Mouse (Mus musculus) embryonic facial prominence, embryonic 15.5 days (tissue): ENCODE results near the gene Pi4kb. TPM values are rescaled to one million over a fixed set of nuclear protein-coding genes. Genes with fewer than 3 reads are reported as not detected.
"Not testable (repeated sequence)": the region's sequence is repeated elsewhere in the genome, so short reads cannot be mapped to it uniquely, and the experiment has no call there.

Experiments
- ATAC-seq: fragments of 200-750 bp; cut with Nextera tagmentation; 2 replicates; pipeline ENCODE4 v1.8.0; 2017; ENCODE audit warnings: low read depth, moderate TSS enrichment; ENCODE audit not compliant: insufficient number of reproducible peaks, low FRiP score, low TSS enrichment
- H3K27ac ChIP-seq: fragments of 300-500 bp; sonication (generic); replicated peaks from 2 replicates; pipeline ENCODE4 v1.5.1; 2015; ENCODE audit warnings: mild to moderate bottlenecking, inconsistent platforms
- H3K27me3 ChIP-seq: fragments of 300-500 bp; sonication (generic); 2 replicates; pipeline ENCODE4 v1.6.1; 2015; ENCODE audit warnings: inconsistent platforms
- H3K36me3 ChIP-seq: fragments of 300-500 bp; sonication (generic); 2 replicates; pipeline ENCODE4 v1.6.1; 2015; ENCODE audit warnings: mild to moderate bottlenecking, inconsistent platforms
- H3K4me1 ChIP-seq: fragments of 300-500 bp; sonication (generic); 2 replicates; pipeline ENCODE4 v1.6.1; 2015; ENCODE audit warnings: inconsistent platforms
- H3K4me2 ChIP-seq: fragments of 300-500 bp; sonication (generic); replicated peaks from 2 replicates; pipeline ENCODE4 v1.6.1; 2015; ENCODE audit warnings: mild to moderate bottlenecking, inconsistent platforms
- H3K4me3 ChIP-seq: fragments of 300-500 bp; sonication (generic); replicated peaks from 2 replicates; pipeline ENCODE4 v1.5.1; 2015; ENCODE audit warnings: mild to moderate bottlenecking, inconsistent platforms
- H3K9ac ChIP-seq: fragments of 300-500 bp; sonication (generic); 2 replicates; pipeline ENCODE4 v1.6.1; 2015; ENCODE audit warnings: inconsistent platforms
- H3K9me3 ChIP-seq: fragments of 300-500 bp; sonication (generic); replicated peaks from 2 replicates; pipeline ENCODE4 v1.6.1; 2016; ENCODE audit warnings: inconsistent platforms
- WGBS: fragments of 180-500 bp; shearing (Covaris S2); methylation state at CpG from one replicate; pipeline ENCODE4 v1.1.7; 2015; 5-methylcytosine and 5-hydroxymethylcytosine counted together
- polyA plus RNA-seq: library from polyadenylated mRNA; unstranded; fragments of >200 nt; fragmentation: Nextera tagmentation; extraction: Ambion mirVana; gene quantifications from 2 replicates; pipeline ENCODE4 v1.2.1, GENCODE M21; 2015

The Pi4kb gene
- polyA plus RNA-seq, 1 experiment from 2014 or later: 29.0 TPM

GRCm38 (mm10) chr3:95018741-95019140 lies 44.2 kb downstream of the Pi4kb start:
- Histone ChIP-seq H3K4me3 (no peak overlapping the region), H3K9ac (no peak overlapping the region), H3K4me2 (no peak overlapping the region), H3K36me3 (no peaks in the 10 kb centered on the region), H3K27ac (no peak overlapping the region), H3K27me3 (no peaks in the 10 kb centered on the region), H3K9me3 (no peaks in the 10 kb centered on the region), H3K4me1 (peaks cover 15% of the 10 kb centered on the region)
- WGBS: 79% methylated on average over 2 of the region's 2 CpGs
- ATAC-seq: no peak

DNA sequence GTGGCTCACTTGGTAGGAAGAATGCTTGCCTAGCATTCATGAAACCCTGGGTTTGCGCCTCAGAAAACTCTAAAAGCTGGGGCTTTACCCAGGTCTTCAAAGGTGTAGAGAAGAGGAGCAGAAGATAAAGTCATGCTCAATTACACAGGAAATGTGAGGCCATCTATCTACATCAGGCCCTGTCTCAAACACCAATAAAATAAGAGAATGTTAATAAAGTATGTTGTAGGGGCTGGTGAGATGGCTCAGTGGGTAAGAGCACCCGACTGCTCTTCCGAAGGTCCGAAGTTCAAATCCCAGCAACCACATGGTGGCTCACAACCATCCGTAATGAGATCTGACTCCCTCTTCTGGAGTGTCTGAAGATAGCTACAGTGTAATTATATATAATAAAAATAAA lies 46.4 kb downstream of the Pi4kb start:
- H3K36me3 ChIP-seq, H3K9ac ChIP-seq, H3K4me2 ChIP-seq, H3K4me3 ChIP-seq, H3K9me3 ChIP-seq, H3K27me3 ChIP-seq, H3K4me1 ChIP-seq, ATAC-seq, H3K27ac ChIP-seq: not testable (repeated sequence)
- 93% methylated on average over 5 of the region's 5 CpGs for WGBS

- H3K27ac ChIP-seq: no peak overlapping the region
- no peak overlapping the region for H3K4me2 ChIP-seq
- ATAC-seq: 0 out of 2 replicates have a peak, but pooled peaks have one; percentile 16
These were observed 50.0 kb downstream of the Pi4kb start for GRCm38 (mm10) chr3:95024551-95024950.

GRCm38 (mm10) chr3:95025202-95025601 lies 50.7 kb downstream of the Pi4kb start:
- H3K9ac ChIP-seq: no peak overlapping the region
- H3K27me3 ChIP-seq: no peaks in the 10 kb centered on the region
- H3K36me3 ChIP-seq: 0 out of 2 replicates have a peak, but pooled peaks cover 2% of the 10 kb centered on the region
- H3K27ac ChIP-seq: no peak overlapping the region
- no peak overlapping the region for H3K4me3 ChIP-seq
- no peaks in the 10 kb centered on the region for H3K9me3 ChIP-seq
- WGBS: 56% methylated on average over 5 of the region's 5 CpGs
- ATAC-seq: no peak
- H3K4me2 ChIP-seq: no peak overlapping the region
- H3K4me1 ChIP-seq: peaks cover 9% of the 10 kb centered on the region; the same call in 1 of the 2 replicates

More at GRCm38 (mm10) chr3:95024551-95024950, 50.0 kb downstream of the Pi4kb start:
- Histone ChIP-seq H3K9me3 (no peaks in the 10 kb centered on the region), H3K4me3 (no peak overlapping the region), H3K36me3 (no peaks in the 10 kb centered on the region), H3K4me1 (peaks cover 9% of the 10 kb centered on the region; the same call in 1 of the 2 replicates), H3K9ac (no peak overlapping the region), H3K27me3 (no peaks in the 10 kb centered on the region)
- 25% methylated on average over 11 of the region's 11 CpGs for WGBS

DNA sequence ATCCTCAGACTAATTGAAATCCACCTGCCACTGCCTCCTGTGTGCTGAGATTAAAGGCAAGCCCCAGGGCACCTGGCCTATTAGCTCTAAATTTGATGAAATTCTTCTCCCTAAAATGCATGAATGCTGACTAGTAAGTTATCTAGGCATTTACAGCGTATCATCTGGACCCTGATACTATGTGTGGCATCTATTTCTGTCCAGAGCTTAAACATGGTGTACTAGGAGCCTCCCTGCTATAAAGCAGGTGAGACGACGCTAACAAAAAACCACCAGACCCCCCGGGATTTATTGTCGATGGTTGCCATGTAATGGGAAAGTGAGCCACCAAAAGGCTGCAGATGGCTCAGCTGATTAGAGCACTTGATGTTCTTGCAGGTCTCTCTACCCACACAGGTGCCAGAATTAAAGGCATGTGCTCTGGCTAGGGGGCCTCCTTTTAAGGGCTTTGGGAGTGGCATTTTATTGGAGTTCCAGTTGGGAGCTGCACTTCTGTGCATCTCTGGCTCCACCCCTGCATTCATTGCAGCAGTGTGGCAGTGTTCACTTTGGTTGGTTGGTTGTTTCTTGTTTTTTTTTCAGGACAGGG lies 52.6 kb downstream of the Pi4kb start:
- 49% methylated on average over 5 of the region's 5 CpGs for WGBS
- Histone ChIP-seq H3K9me3 (no peaks in the 10 kb centered on the region), H3K27me3 (no peaks in the 10 kb centered on the region), H3K27ac (no peak overlapping the region), H3K9ac (no peak overlapping the region), H3K4me2 (no peak overlapping the region), H3K4me1 (peaks cover 9% of the 10 kb centered on the region; the same call in 1 of the 2 replicates), H3K4me3 (no peak overlapping the region), H3K36me3 (peaks cover 20% of the 10 kb centered on the region)
- no peak; the same call in 1 of the 2 replicates for ATAC-seq

DNA sequence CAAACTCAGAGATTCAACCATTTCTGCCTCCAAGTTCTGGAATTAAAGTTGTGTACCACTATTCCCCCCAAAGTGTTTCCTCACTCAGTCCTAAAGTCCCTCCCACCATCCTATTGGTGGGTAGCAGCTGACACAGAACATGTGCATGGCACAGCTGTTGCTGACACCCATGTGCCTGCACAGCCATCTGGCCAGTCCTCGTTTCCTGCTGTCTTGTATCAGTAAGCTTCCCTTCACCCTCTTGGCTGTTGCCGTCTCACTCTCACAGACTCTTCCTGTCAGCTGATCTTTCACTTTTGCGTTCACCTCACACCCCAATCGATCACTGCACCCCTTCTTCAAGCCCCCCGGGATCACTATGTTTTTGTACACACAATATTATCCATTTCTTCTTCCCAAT lies 53.2 kb downstream of the Pi4kb start:
- ATAC-seq: peak; percentile 60; the same call in 1 of the 2 replicates
- Histone ChIP-seq H3K36me3 (peaks cover 25% of the 10 kb centered on the region), H3K9ac (no peak overlapping the region), H3K9me3 (no peaks in the 10 kb centered on the region), H3K27ac (no peak overlapping the region), H3K4me2 (no peak overlapping the region), H3K4me1 (peaks cover 9% of the 10 kb centered on the region; the same call in 1 of the 2 replicates), H3K27me3 (no peaks in the 10 kb centered on the region), H3K4me3 (no peak overlapping the region)
- WGBS: 48% methylated on average over 5 of the region's 5 CpGs

DNA sequence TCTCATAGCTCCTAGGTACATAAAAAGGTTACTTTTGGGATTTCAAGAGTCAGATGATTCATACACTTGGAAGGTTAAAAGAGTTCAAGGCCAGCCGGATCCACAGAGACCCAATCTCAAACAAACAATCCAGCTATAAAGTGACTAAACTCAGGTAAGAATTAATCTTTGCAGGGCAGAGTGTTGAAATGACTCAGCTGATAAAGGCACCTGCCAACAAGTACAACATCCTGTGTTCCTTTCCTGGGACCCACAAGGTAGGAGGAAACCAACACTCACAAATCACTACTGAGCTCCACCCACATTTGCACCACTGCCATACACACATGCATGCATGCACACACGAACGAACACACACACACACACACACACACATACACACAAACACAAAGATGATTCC lies 54.1 kb downstream of the Pi4kb start:
- Histone ChIP-seq H3K4me1 (peaks cover 9% of the 10 kb centered on the region; the same call in 1 of the 2 replicates), H3K4me2 (no peak overlapping the region), H3K9ac (no peak overlapping the region), H3K27ac (no peak overlapping the region), H3K4me3 (no peak overlapping the region), H3K27me3 (no peaks in the 10 kb centered on the region), H3K36me3 (peaks cover 34% of the 10 kb centered on the region), H3K9me3 (no peaks in the 10 kb centered on the region)
- no peak for ATAC-seq
- WGBS: 83% methylated on average over 3 of the region's 3 CpGs

DNA sequence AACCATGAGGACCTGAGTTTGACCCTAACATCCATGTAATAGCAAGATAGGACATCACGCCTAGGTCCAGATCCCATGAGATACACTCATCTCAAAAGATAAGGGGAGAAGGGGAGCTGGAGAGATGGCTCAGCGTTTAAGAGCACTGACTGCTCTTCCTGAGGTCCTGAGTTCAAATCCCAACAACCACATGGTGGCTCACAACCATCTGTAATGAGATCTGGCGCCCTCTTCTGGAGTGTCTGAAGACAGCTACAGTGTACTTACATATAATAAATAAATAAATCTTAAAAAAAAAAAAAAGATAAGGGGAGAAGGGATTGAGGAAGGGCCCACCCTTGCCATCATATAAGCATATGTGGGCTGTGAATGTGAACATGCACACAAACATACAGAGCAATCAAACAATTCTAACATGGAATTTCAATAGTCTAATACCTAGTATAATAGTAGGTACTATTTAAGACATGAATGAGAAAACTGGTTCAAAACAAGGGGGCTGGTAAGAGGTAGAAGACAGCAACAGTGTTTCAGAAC lies 54.8 kb downstream of the Pi4kb start:
- H3K9ac ChIP-seq, H3K27me3 ChIP-seq, H3K4me2 ChIP-seq, H3K4me3 ChIP-seq, H3K9me3 ChIP-seq, H3K4me1 ChIP-seq, H3K27ac ChIP-seq, ATAC-seq: not testable (repeated sequence)
- peaks cover 42% of the 10 kb centered on the region for H3K36me3 ChIP-seq
- 70% methylated on average over 3 of the region's 3 CpGs for WGBS

- Histone ChIP-seq H3K9me3 (no peaks in the 10 kb centered on the region), H3K27ac (no peak overlapping the region), H3K36me3 (peaks cover 48% of the 10 kb centered on the region), H3K9ac (no peak overlapping the region), H3K27me3 (no peaks in the 10 kb centered on the region), H3K4me1 (0 out of 2 replicates have a peak, but pooled peaks cover 6% of the 10 kb centered on the region), H3K4me3 (no peak overlapping the region), H3K4me2 (no peak overlapping the region)
- 69% methylated on average over 3 of the region's 3 CpGs for WGBS
- ATAC-seq: no peak
These were observed 55.4 kb downstream of the Pi4kb start for GRCm38 (mm10) chr3:95029953-95030352.

DNA sequence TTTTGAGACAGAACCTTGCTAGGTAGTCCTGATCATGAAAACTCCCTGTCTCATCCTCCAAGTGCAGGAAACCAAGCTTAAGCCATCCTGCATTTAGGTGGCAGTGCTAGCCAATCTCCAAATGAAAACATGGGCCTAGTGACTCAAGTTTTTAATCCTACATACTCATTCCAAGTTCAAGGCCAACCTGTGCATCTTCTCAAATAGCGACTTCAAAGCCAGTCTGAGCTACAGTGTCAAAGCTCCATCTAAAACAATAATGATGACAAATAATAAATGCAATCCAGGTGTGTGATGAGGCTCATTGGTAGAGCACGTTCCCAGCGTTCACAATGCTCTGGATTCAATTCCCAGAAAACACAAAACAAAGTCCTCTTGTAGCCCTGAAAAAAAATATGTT lies 67.1 kb downstream of the Pi4kb start:
- no peaks in the 10 kb centered on the region for H3K27me3 ChIP-seq
- H3K4me2 ChIP-seq: peak overlapping the region; percentile 60
- H3K36me3 ChIP-seq: peaks cover 11% of the 10 kb centered on the region
- ATAC-seq: no peak
- H3K9me3 ChIP-seq: no peaks in the 10 kb centered on the region
- no peak overlapping the region for H3K27ac ChIP-seq
- H3K4me1 ChIP-seq: peaks cover 8% of the 10 kb centered on the region
- 11% methylated on average over 3 of the region's 3 CpGs for WGBS
- H3K9ac ChIP-seq: peak overlapping the region; percentile 77
- peak overlapping the region; percentile 96 for H3K4me3 ChIP-seq

DNA sequence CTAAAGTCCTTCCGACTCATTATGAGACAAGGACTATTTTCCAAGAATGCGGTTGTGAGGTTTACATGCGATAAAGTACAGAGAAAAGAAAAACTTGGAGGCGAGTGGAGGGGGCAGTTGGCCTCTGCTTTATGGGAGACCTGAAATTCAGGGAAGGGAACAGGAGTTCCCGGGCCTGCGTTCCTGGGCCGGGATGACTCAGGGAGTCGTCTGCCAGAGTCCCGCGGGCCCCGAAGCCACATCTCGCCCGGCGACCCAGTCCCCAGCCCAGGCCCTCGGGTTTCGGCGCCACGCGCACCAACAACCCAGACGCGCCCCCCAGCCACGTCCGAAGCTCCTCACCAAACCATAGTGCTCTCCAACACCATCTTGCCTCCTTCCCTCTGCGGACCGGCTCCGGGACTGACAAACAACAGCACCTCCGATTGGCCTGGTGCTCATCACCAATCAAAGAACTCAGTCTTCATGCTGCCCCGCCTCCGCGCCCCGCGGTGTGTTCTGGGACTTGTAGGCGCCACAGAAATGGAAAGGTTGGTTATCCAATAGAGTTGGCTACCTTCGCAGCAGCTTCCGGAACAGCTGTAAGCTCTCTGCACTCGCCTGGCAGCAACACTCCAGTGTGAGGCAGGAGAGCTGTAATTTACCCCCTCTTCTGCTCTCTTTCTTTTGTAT lies 67.8 kb downstream of the Pi4kb start, which contains the start of gene Psmd4:
TSS of gene Psmd4 (minus strand) at position 449 of the 672 bp plus-strand sequence.
- Histone ChIP-seq H3K4me1 (peaks cover 8% of the 10 kb centered on the region), H3K4me2 (peak within 1 kb of the TSS; percentile 60), H3K27me3 (no peaks in the 10 kb centered on the region), H3K4me3 (peak within 1 kb of the TSS; percentile 96), H3K27ac (peak within 1 kb of the TSS; percentile 73), H3K9ac (peak within 1 kb of the TSS; percentile 77), H3K36me3 (peaks cover 8% of the 10 kb centered on the region; the same call in 1 of the 2 replicates), H3K9me3 (no peaks in the 10 kb centered on the region)
- under 1% methylated on average over 36 of the region's 36 CpGs for WGBS
- peak; percentile 99 for ATAC-seq
